Mouse (Mus musculus): ENCODE measurements around the gene Ap3b2. TPM values are rescaled to one million over a fixed set of nuclear protein-coding genes. Genes with fewer than 3 reads are reported as not detected.

Ap3b2 gene
- total and polyA plus RNA-seq, 3 experiments: 7.4 to 15.4 (median 8.7) TPM

DNA sequence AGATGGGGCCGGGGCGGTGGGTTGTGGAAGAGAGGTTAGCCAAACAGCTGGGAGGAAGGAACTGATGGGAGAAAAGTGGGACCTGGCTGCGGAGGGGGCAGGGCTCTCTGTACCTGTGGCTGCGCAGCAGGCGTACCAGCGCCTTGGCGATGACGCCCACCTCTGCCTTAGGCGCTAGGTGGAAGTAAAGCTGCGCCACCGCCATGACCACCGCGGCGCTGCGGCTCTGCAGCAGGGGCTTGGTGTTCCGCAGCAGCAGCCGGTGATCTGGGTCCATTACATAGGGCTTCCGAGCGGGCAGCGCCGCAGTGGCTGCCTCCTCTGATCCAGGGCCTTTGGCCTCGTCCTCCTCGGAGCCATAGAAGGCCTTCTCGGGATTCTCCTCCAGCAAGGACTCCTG, 16.9 kb downstream of the Ap3b2 start:
- DNase-seq: no peak

DNA sequence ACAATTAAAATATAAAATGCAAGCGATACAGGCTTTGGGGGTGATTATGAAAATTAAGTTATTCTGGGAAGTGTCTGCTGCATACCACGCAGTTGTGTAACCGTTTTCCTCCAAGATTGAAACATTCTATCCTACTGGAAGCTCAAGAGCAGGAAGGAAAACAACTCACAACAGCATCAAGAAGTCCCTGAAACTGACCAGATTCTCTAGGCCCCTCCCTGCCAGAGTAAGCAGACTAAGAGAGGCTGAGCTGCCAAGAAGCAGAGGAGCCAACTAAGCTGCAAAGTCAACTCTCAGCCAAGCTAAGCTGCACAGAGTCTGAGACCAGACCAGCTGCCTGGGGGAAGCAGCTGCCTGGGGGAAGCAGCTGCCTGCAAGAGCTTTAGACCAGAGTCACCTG, 18.5 kb downstream of the Ap3b2 start:
- no peak for DNase-seq

DNA sequence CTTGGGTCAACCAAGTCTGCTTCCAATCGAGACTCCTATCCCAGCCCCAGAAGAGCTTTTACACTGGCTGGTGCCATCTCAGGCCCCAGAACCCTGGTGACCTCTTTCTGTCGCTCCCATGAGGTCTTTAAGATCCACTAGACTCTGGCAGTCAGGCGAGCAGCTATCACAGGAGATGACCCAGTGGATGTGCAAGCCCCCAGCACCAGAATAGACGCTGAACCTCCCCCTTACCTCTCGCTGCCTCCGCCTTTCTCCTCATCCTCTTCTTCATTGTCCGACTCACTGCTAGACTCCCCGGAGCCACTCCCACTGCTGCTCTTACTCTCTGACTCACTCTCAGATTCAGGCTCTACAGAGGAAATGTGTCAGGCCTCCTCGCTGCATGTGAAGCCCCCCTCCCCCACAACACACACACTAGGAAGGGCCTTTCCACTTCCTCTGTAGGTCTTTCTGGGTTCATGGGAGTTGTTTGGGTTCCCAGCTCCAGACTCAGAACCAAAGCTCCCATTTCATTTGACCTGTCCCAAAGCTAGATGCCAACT, 28.7 kb downstream of the Ap3b2 start:
- no peak for DNase-seq

DNA sequence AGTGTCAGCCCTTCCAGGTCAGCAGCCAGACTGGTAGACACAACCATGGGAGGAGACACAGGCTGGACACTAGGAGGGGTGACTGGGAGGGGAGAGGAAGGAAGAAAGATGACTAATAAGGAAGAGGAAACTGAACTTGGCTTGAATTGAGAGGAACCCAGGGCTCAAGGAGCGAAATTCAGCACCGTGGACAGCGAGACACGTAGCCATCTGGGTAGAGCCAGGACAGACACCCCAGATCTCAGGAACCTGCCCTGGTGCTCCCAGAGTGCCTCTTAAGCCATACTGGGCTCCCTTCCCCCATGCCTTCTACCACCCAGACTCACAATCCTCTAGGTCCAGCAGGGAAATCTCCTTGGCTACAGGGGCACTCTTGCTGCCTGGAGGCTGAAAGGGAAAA, 29.6 kb downstream of the Ap3b2 start:
- peak; percentile 13 for DNase-seq

DNA sequence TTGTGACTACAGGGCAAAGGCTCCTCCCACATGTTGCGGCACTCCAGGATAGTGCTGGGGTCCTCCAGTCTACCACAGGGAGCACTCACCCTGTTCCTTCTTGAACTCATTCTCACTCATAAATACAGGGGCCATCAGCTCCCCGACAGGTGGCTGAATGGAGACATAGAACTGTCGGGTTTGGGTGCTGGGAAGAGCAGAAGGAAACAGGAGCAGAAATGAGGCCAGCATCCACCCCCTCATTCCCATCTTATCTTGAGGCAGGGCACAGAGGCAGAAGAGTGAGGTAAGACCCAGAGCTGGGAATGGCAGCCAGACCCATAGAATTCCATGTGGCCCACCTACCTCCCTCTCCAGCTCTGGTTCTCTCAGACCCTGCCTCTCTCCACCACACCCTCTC, 30.9 kb downstream of the Ap3b2 start:
- no peak for DNase-seq

DNA sequence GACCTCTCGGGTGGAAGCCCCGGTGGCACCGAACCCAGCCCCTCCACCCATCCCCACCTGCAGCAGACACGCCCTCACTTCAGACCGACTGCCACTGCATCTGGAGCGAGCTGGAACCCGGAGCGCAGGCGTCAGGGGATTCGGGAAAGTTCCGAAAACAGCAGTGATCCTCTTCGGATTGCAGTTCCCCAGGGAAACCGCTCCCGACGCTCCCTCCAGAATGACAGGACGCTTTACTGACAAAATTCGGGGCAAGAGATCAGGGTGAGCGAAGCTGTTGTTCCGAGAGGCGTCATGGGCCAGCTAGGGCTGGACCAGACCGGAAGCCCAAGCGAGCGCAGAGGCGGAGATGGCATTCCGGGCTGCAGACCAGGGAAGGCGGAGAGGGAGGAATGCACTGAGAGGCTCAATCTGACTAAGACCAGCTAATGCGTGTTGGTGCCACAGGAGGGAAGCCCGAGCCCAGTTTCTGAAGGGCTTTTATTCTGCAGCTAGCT, 38.5 kb downstream of the Ap3b2 start, which contains the start of gene Cpeb1:
Gene Cpeb1 (minus strand): TSS at position 311 of the 497 bp plus-strand sequence.
- peak; percentile 89 for DNase-seq

DNA sequence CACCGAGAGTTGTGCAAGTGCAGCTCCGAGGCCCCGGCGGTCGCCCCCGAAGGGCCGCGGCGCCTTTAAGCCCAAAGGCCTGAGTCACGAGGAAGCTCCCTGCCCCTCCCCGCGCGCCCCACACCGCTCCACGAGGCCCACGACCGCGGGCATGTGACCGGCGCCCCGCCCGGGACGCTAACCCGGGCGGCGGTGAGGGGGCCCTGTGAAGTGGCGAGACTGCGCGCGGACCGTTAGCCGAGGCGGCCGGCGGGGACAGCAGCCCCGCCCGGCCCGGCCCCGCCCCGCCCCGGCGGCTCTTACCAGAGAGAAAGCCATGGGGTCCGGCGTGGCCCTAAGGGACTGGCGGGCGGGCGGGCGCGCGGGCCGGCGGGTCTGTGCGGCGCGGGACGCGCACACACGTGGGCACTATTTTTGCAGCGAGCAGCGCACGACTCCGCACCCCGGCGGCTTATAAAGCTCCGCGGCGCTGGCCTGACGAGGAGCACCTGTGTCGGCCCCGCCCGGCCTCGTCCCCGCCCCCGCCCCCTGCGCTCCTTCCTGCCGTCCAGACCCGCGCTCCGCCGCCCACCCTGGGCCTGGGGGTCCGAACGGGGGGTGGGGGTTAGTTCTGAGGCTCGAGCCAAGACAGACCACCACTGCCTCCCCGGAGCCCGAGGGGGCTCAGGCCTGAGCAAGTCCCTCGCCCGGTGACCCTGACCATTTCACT, 39.2 kb downstream of the Ap3b2 start:
- peak; percentile 88 for DNase-seq

DNA sequence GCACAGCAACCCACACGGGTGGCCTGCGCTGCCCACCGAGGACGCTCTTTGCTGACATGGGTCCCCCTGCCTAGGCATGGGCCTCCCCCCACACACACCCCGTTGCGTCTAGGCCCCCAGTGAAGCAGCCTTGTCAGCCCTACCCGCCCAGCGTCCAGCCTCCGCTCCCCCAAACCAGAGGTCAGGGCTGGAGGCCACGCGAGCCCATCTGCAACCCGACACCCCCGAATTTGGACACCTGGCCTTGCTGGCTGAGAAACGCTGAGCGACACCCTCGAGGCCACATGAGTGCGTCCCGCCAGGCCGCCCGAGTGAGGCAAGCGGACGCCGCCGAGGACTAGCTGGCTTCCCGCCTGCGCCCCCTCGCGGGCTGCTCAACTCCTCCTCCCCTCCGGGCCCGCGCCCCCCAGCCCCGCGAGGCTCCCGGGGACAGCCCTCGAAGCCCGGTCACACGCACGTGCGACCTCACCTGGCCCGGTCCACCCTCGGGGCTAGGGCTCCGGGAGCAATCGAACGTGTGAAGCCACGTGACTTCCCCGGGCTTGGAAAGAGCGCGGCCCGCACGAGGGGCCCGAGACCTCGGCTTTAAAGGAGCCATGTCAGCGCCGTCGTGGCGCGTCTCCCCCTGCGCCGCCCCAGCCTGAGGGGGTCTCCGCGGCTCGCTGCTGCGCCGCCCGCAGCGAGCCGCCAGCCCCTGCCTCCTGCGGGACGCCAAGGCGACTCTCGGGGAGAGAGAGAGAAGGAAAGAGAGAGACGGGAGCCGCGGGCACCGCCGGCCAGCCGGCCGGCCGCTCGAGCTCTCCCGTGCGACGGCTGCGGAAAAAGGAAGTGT, 40.1 kb downstream of the Ap3b2 start:
- peak; percentile 81 for DNase-seq

DNA sequence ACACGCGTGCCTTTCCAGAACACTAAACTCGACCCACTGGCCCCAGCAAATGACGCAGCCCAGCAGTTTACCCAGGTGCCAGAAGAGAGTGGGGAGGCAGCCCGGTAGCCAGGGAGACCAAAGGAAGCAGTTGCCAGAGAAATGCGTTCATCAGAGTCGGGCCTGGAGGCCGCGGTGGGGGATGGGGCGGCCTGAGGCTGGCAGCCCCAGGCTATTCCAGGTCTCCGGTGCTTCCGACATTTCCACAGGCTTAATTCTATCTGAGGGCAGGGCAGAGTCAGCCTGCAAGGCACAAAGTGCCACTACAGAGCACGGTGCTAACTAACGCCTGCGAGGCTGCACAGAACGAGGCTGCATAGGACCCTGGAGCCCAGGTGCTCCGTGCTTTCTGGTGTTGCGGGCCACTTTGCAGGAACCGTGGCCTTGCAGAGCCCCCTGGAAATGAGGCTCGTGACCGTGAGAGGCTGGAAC, 40.7 kb downstream of the Ap3b2 start:
- peak; percentile 83 for DNase-seq

Other genes starting within 250 kb of the Ap3b2 start
- gene Rps17, start 148.7 kb downstream of the Ap3b2 start, total RNA-seq (2021): 1,000 to 10,000 TPM in 1 of 2 experiments, 100 to 1,000 TPM in 1; 944 to 1,235 TPM
- 351 and 362 TPM in 2 replicates for gene Rps17, start 148.7 kb downstream of the Ap3b2 start, polyA plus RNA-seq (2012; rRNA removed)
- gene Cpeb1, start 38.5 kb downstream of the Ap3b2 start, total RNA-seq (2021): 10 to 100 TPM; 26.2 to 34.6 TPM
- gene Cpeb1, start 38.5 kb downstream of the Ap3b2 start, polyA plus RNA-seq (2012; rRNA removed): 14.2 and 15.3 TPM in 2 replicates
- not detected for gene BC048679, start 4.4 kb upstream of the Ap3b2 start, total RNA-seq (2021)
- gene BC048679, start 4.4 kb upstream of the Ap3b2 start, polyA plus RNA-seq (2012; rRNA removed): not detected in 2 replicates
- 1 to 10 TPM; 1.2 to 1.7 TPM for gene Fsd2, start 73.0 kb upstream of the Ap3b2 start, total RNA-seq (2021)
- gene Fsd2, start 73.0 kb upstream of the Ap3b2 start, polyA plus RNA-seq (2012; rRNA removed): 0.51 and 0.61 TPM in 2 replicates
- gene Whamm, start 77.3 kb upstream of the Ap3b2 start, total RNA-seq (2021): 10 to 100 TPM; 16.7 to 21.7 TPM
- 48.7 and 57.5 TPM in 2 replicates for gene Whamm, start 77.3 kb upstream of the Ap3b2 start, polyA plus RNA-seq (2012; rRNA removed)
- 1 to 10 TPM; 3.6 to 6.7 TPM for gene Homer2, start 213.6 kb upstream of the Ap3b2 start, total RNA-seq (2021)
- gene Homer2, start 213.6 kb upstream of the Ap3b2 start, polyA plus RNA-seq (2012; rRNA removed): 0.58 and 0.75 TPM in 2 replicates

Data from adrenal gland, adult 2 months (tissue).